Mouse (Mus musculus): Measurements from ENCODE around the gene Trim52. TPM values are rescaled to one million over a fixed set of nuclear protein-coding genes. Genes with fewer than 3 reads are reported as not detected.

Trim52 gene
- total RNA-seq, 2 experiments from 2014 or later: not detected

Other genes with a start within 250 kb of the Trim52 start
- gene Spry2, start 209.4 kb upstream of the Trim52 start, total RNA-seq (2021): 10 to 100 TPM; 63.9 to 64.0 TPM